Mouse (Mus musculus): ENCODE data around the gene Tmem268. TPM values are rescaled to one million over a fixed set of nuclear protein-coding genes. Genes with fewer than 3 reads are reported as not detected.
A peak's percentile ranks its signal among the peaks of the same experiment; 100 is the strongest.

Gene Tmem268
- total RNA-seq, 4 experiments from 2014 or later: 8.0 to 16.2 (median 12.7) TPM

DNA sequence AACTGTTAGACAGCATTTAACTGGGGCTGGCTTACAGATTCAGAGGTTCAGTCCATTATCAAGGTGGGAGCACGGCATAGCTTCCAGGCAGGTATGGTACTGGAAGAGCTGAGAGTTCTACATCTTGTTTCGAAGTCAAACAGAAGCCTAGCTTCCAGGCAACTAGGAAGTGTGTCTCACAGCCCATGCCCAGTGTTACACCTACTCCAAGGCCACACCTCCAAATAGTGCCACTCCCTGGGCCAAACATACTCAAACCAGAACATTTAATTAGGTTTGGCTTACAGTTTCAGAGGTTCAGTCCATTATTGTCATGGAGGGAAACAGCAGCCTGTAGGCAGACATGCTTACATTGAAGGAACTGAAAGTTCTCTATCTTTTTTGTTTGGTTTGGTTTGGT is 3.5 kb upstream of the Tmem268 start:
- no peak for DNase-seq (ENCODE audit: low spot score)

DNA sequence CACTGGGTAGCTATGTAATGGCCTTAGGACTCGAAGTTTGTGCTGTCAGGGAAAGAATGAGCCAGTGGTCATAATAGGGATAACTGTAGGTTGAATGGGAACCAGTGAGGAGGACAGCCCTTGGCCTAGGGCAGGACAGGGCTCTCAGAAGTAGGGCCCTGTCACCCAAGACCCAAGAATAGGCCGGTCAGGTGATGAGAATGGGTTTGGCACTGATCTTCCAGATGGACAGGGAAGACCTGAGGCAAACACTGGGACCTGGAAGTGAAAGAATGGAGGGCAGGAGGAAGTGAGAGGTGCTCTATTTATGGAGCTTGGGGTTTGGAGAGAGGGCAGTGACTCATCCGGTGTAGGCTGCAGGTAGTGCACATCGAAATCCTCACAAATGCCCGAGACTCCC is 1.9 kb upstream of the Tmem268 start:
- no peak for DNase-seq (ENCODE audit: low spot score)

DNA sequence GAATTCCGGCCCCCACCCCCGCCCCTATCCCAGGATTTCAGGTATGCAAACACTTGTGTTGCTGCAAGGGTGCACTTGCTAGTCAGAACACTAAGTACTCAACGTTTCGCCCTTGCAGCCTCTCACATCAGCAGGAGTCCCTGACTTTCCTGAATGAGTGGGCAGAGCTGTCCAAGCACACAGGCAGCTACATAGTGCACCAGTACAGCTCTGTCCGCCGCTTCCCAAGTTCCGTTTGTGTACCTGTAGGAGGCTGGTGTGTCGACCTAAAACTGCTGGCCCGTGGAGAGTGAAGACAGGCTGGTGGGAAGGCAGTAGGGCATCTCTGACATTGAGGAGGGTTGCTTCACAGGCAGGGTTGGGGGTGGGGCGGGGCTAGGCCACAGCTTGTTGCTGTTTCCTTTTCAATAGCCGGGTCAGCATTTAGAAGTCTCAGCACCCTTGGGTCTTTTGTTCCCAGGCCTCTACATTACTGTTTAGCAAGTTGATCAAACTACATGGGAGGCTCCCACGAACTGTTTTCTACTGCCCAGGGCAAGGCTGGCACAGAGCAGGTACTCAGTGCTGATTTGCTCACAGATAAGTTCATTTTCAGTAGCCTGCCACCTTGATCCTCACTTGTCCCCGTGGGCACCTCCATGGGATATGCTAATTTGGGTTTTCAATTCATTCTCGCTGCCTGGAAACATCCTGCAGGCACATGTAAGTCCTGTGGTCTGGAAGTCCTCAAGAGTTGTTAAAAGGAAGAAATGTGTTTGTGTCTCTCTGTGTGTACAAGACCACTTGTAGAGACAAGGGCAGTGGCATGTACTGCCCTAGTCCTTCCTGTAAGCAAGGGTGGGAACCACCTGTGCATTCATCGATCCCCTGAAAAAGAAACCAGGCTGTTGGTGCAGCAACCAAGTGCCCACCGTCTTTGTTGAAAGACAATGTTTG is 1.2 kb upstream of the Tmem268 start:
- no peak for DNase-seq (ENCODE audit: low spot score)

DNA sequence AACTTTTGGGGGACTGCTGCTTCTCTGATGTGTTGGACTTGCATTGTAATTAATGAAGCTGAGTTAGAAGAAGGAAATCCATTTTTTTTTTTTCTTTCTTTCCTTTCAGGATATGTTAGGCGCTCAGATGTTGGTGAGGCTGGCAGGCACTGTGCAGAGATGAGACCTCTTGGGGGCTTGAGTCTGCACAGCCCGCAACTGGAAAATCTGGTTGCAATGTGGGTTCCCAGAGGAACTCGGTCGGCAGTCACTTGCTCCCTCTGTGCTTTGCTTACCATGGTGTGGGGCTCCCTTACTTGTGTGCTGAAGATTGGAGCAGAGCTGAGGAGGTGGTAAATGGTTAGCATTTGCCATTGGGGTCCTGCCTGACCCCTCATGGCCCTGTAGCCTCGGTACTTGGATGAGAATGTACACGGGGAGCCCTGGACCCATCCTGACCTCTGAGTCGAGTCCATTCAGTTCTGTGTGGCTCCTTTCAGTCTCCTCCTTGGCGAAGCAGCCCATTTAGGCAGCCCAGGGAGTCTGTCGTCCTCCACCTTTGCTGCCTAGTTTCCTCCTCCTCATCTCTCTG is 631 bp downstream of the Tmem268 start:
- DNase-seq (ENCODE audit: low spot score): no peak

DNA sequence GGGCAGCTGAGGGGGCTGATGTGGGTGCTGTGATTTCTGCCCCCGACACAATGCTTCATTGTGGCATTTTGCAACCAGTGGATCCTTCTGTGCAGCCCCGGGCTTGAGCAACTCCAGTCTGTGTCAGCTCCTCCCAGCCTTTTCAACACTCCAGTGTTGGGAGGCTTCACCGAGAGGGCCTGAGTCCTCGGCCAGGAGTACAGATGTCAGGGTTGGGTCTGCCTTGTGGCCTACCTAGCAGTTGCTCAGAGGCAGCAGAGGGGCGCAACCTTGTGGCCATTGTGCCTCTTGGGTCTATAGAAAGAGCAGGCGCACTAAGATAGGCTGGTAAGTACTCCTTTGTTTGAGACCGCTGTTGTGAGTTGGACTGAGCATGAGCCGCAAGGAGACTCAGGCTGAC is 1.5 kb downstream of the Tmem268 start:
- no peak for DNase-seq (ENCODE audit: low spot score)

DNA sequence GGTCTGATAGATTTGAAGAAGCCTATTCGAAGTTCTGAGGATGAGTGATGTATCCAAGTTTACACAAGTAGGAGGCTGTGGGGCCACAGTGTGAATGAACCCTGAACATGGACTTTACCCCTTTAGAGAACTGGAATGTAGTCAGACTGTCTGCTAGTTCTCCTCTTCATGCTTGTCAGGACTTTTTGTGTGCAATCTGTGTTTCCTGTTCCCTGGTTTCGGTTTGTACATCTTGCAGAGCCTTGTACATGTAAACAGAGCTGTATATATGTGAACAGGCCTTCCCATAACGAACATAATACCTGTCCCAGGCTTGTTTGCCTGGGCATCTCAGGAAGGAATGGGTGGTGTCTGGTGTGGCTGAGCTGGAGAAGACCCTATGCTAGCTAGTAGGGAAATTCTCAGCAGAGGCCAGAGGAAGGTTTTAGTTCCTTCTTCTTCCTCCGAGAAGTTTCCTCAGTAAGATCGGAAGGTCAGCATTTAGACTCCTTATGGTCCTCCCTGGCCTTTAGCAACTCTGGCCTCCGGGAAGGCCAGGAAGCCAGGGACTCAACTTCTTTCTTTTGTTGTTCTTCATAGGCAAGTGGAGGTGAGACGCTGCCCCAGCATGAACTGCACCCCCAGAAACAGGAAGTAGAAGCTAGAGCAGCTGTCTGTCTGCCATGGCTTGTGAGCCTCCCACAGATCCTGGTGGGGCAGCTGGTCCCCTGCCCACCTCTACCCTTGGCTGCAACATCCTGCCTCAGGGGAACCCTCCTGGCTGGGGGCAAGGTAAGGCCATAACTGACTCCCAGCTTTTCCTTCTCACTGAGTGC is 3.5 kb downstream of the Tmem268 start:
- no peak for DNase-seq (ENCODE audit: low spot score)

DNA sequence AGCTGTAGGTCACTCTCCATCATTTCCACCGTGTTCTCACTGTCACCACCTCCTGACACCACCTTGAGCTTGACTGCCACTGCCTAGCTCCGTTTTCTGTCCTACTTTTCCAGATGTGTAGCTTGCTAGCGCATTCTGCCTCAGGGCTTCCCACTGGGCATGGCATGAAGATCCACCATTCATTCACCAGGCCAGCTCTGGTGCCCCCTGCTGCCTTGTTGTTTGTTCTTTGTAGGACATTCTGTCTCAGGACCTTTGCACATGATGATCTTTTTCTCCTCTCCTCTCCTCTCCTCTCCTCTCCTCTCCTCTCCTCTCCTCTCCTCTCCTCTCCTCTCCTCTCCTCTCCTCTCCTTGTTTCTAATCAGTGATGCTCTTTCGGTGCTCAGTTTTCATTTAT is 4.2 kb downstream of the Tmem268 start:
- DNase-seq (ENCODE audit: low spot score): no peak

DNA sequence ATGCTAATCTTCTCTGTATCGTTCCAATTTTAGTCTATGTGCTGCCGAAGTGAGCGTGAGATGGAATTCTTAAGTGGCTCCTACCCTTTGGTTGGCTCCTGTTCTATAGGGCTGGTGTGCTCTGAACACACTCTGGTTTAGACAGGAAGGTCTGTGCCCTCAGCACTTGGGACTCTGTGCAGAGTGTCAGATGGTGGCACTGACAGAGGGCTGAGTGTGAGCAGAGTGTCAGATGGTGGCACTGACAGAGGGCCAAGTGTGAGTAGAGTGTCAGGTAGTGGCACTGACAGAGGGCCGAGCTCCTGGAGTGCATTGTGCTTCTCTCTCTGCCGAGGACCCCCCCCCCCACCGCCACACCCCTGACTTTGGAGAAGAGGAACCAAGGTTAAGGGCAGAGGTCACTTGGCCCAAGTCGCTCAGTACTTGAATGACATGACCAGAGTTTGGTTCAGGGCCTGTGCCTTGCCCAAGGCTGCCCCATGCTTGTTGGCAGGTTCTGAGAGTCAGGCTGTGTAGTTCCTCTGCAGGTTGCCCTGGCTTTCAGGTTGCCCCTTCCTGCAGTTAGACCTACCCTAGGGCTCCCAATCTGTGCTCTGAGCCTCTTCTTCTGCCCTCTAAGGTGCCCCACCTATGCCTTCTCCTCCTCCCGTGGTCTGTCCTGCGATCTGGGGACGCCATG is 9.3 kb downstream of the Tmem268 start:
- no peak for DNase-seq (ENCODE audit: low spot score)

DNA sequence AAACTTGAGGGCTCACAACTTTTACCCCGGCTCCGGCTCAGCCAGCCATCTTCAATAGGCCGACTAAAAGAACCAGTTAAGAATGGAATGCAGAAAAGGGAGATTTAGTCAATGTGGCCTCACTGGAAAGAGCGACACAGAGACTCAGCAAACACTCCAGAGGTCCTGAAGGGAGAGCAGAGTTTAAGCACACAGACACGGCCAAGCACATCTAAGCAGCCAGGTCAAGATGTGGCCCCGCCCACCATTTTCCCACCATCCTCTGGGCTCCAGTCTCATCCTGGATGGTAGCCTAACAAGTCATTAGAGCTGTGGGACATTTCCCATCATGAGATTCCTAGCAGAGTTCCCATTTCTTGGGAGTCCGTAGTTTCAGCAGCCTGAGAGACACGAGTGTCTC is 10.7 kb downstream of the Tmem268 start:
- DNase-seq (ENCODE audit: low spot score): no peak

DNA sequence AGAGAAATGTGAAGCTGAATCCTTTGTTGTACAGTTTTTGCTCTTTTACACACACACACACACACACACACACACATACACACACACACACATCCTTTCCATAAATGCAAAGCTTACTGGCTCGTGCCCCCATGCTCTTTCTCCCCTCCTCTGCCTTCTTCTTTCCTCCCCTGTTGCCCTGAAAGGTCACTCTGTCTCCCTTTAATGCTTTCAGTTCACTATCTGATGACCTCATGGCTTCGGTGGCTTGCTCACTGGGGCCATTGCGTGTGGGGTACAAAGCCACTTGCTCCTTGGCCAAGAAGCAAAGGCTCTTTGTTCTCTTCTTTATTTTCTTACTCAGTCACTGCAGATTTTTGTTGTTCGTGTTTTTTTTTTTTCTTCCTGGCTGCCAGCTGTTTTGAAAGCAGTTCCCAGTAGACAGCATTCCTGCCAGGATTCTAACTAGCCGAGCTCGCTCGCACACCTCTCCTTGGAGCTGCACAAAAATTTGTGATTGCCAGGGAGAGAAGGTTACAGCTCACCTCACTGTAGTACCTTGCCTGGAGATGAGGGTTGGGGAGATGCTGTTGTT is 11.7 kb downstream of the Tmem268 start:
- no peak for DNase-seq (ENCODE audit: low spot score)

DNA sequence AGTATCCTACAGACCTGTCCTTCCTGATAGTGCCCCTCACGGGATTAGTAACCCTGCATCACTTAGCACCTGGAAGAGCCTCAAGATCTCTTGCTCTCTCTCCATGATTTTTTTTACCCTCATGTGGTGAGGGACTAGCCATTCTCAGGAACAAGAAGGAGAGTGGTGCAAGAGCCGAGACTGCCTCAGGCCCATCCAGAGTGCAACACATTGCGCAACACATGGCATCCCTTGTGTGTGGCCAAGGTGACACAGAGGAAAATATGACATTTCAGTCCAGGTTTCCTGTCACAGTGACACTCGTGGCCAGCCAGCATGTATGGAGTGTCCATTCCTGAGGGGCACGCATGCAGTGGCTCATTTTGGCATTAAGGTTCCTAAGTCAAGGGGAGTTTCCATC is 14.0 kb downstream of the Tmem268 start:
- DNase-seq (ENCODE audit: low spot score): no peak

DNA sequence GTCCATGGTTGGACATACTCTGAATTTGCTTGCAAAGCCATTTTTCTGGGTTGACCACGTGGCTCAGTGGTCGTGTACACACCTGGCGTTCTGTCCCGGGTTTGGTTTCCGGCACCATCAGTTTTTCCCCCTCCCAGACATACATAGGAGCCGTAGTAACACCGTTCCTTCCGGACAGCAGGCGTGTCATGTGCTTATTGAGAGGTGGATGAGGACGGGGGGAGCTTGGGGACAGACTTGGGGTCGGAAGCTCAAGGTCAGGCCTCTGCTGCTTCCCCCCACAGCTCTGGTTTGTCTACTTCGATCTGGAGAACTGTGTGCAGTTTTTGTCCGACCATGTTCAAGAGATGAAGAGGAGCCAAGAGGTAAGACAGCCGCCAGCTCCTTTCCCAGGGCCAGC is 21.1 kb downstream of the Tmem268 start:
- no peak for DNase-seq (ENCODE audit: low spot score)

DNA sequence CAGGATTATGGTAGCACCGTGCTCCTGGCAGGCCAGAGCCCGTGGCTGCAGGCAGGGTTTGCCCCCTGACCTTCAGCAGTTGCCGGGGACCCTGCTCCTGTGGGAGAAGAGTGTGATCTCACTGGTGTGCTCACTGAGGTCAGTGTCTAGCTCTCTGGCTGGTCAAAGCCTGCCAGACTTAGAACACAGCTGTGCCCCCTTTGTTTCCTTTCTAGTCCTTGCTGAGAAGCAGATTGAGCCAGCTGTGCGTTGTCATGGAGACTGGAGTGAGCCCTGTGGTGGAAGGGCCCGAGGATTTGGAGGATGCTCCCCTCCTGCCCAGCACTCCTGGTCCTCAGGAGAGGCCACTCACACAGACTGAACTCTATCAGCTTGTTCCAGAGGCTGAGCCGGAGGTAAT is 21.5 kb downstream of the Tmem268 start:
- no peak for DNase-seq (ENCODE audit: low spot score)

DNA sequence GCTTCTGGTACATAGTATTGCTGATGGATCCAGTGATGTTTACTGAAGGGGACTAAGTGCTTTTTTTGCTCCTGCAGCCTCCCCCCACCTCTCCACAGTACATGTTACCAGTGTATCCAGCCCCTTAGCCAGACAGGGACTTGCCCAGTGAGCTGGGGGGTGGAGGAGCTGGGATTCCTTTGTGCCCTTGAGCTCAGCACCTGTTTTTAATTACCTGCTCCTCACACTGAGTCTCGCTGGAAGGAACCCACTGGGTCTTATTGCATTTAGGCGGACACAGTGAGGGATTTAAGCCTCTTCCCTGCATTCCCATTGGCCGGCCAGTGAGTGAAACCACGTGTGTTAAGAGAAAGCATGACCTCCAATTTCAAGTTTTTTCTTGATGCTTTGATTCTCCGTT is 24.0 kb downstream of the Tmem268 start:
- no peak for DNase-seq (ENCODE audit: low spot score)

DNA sequence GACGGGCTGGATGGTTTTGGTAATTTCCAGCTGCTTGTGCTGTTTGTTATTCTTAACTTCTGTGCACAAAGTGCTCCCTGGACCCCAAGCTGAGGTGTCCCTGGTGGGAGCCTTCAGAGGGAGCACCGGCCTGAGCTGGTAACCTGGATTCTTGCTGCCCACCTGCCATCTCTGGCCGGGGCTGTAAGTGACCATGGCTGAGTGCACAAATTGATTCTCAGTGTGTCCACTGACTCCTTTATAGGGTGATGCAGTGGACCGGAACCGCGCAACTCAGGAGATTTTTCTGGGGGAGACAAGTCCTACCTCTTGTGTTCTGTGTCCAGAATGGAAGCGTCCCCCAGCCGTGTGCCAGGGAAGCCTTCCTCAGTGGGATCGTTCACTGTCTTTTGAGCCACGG is 26.6 kb downstream of the Tmem268 start:
- no peak for DNase-seq (ENCODE audit: low spot score)

DNA sequence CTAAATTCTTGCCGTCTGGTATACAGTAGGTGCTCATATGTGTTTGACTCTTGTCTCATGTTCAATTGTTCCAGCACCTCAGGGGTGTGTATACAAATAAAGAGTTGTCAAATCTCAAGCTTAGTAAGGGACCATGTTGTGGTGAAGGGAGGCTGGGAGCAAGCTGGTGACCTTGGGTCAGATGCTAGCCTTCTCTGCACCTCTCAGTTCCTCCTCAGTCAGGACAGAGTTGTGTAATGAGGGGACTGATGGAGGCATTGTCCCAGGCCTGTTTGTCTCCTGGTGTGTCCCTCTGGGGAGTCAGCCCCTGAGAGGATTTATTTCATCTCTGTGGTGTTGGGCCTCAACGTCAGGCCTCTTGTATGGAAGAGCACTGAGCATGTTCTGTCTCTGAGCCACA is 27.7 kb downstream of the Tmem268 start:
- DNase-seq (ENCODE audit: low spot score): no peak

DNA sequence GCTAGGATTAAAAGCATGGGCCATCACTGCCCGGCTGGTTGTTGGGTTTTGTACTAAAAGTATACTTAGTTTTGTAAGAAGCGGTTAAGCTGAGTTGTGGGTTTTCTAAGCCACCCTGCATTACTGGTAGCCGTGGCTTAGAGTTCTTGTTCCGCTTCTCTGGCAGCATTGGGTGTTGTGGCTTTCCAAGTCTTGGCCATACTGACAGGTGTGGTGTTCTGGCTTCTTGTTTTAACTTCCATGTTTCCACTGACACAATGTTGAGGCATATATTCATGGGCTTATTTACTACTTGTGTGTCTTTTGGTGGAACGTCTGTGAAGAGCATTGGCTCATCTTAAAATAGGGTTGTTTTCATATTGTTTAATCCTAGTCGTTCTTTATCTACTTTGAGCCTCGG is 31.4 kb downstream of the Tmem268 start:
- no peak for DNase-seq (ENCODE audit: low spot score)

DNA sequence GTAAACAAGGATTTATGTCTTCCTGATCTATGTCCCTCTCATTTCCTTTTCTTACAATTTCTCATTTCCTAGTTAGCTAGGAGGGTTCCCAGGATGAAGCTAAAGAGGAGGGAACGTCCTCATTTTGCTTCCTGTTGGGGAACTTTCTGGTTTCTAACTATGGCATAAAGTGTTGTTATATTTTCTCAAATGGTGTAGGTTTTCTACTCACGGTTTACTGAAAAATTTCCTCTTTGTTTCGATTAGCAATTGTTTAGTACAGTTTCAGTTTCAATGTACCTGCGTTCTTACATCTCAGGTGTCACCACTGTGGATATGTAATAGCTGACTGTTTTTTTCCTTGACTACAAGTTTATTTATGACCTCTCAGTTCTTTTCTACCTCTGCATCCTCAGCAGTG is 32.0 kb downstream of the Tmem268 start:
- DNase-seq (ENCODE audit: low spot score): no peak

DNA sequence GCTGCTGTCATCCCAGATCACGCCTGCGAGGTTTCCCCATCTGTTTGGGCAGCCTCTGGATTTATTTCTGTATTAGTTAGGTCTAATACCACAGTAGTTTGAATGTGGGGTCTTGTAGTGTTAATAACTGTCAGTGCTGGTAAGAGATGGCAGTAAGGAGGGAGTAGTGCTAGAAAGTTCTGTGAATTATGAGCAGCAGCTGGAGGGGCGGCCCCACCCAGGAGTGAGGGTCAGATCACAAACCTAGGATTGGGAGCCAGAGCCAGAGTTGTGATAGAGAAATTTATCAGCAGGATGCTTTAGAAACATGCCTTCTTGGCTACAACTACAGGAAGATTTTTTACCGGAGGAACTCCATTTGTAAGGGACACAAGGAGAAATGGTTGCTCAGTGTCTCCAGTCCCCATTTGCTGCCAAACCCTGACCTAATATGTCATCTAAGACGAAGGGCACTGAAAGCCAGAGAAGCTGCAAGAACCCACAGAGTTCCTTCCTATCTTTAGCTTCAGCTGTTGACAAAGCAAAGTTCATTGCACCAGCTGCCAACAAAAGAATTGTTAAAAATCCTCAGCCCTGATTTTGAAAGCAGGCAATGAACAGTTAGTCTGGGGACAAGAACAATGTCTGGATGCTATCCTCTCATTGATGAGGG is 36.0 kb downstream of the Tmem268 start:
- DNase-seq (ENCODE audit: low spot score): peak; percentile 40

DNA sequence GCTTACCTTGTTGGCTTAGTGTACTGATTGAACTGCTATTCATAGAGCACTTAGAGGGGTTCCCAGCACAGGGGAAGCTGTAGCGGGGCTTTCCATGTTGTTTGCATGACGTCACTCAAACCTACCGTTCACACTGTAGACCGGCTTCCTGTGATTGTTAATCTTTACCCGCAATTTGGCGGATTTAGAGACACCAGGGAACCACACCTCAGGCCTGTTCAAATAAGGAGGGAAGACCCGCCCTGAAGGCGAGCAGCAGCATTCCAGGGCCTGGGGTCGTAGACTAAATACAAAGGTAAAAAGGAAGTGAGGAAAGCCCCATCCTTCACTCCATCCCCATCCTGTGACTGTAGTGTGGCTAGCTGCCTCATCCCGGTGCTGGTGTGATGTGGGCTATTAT is 36.7 kb downstream of the Tmem268 start:
- no peak for DNase-seq (ENCODE audit: low spot score)

DNA sequence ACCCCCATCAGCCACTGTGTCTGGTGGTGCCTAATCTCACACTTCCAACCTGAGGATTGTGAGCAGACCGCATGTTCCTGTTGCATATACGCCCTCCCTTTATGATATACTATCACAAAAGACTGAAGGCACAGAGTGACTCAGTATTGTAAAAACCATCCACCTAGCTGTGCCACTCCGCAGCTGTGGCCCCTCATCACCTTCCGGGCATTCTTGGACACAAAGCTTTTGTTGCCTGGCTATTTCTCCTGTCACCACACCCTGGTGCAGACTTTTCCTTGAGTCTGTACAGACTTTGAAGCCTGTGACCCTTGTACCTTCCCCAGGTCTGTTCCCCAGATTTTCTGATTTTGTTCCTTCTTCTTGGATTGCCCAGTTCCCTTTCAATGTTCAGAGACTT is 37.4 kb downstream of the Tmem268 start:
- no peak for DNase-seq (ENCODE audit: low spot score)

Data from heart, adult 8-10 months (tissue).